Mouse (Mus musculus): ENCODE measurements at regions not wholly inside any gene's neighbourhood (a gene's known extent, or its start where the extent isn't known, plus 50 kb on each side); places are given as distances from the start of the nearest gene placed in this dataset.

DNA sequence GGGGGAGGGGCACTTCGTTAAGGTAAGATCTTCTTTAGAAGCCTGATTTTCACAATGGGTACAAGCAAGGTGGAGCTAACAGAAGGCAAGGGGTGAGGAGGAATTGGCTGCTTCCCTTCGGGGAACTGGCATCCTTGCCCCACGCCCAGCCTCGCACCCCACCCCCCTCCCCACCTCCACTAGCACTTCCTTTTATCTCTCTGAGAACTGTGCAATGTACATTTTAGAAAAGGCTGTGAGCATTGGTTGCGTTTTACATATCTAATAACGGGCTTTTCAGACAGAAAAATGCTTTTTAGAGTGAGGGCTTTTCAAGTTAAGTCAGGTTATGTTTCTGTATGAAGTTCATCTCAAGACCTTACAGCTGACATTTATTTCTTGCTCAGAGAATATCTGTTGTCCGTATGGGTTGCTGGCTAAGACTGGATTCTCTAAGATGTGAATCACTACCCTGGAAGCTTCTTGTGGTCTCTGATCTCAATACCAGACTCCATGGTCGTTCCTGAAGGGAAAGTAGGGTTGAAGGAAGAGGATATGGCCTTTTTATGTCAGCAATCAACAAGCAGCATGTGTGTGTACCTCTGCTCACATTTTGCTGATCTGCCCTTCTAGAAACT is 199.1 kb downstream of the Klf6 start:
- Histone ChIP-seq H3K9me3 (replicated peaks; ENCODE audit: insufficient read depth, low read length) (no peaks in the 10 kb centered on the region), H3K4me1 (ENCODE audit: control insufficient read depth in 1 of 2, insufficient read depth in 2 of 2, low read length in 2 of 2) (no peaks in the 10 kb centered on the region), H3K36me3 (ENCODE audit: control insufficient read depth in 1 of 2, insufficient read depth in 2 of 2, low read length in 2 of 2) (no peaks in the 10 kb centered on the region), H3K9ac (ENCODE audit: control insufficient read depth, low read depth, low read length, poor library complexity, severe bottlenecking) (no peak overlapping the region), H3K4me3 (ENCODE audit: control insufficient read depth in 1 of 2, insufficient read depth in 1 of 2, low read depth in 2 of 2, low read length in 2 of 2) (no peak overlapping the region), H3K27ac (ENCODE audit: control insufficient read depth, low read depth, low read length) (no peak overlapping the region), H3K27me3 (ENCODE audit: control insufficient read depth in 1 of 2, insufficient read depth in 2 of 2, low read length in 2 of 2) (no peaks in the 10 kb centered on the region), H3K79me2 (ENCODE audit: control insufficient read depth, insufficient read depth, low read length, poor library complexity) (no peaks in the 10 kb centered on the region)
- no peak for TF ChIP-seq TAL1 (IDR thresholded peaks at IDR 0.05; ENCODE audit: low read length)
- TF ChIP-seq E2F4 (IDR thresholded peaks at IDR 0.05; ENCODE audit: borderline replicate concordance, low read depth, low read length): no peak
- TF ChIP-seq MEF2A (IDR thresholded peaks at IDR 0.05; ENCODE audit: extremely low read depth, insufficient replicate concordance, low read depth, low read length, poor library complexity, severe bottlenecking): no peak
- no peak for TF ChIP-seq HCFC1 (IDR thresholded peaks at IDR 0.05; ENCODE audit: low read depth, low read length)
- no peak for TF ChIP-seq CHD1 (IDR thresholded peaks at IDR 0.05; ENCODE audit: low read depth, low read length)
- TF ChIP-seq SIN3A (IDR thresholded peaks at IDR 0.05; ENCODE audit: low read length): no peak
- TF ChIP-seq EP300 (IDR thresholded peaks at IDR 0.05; ENCODE audit: low read depth in 1 of 2, low read length in 2 of 2): no peak
- TF ChIP-seq GATA1 (IDR thresholded peaks at IDR 0.05; ENCODE audit: low read depth, low read length): no peak
- no peak for TF ChIP-seq ZC3H11A (IDR thresholded peaks at IDR 0.05; ENCODE audit: low read depth, low read length)
- no peak for DNase-seq (ENCODE audit: low read depth, low spot score)

DNA sequence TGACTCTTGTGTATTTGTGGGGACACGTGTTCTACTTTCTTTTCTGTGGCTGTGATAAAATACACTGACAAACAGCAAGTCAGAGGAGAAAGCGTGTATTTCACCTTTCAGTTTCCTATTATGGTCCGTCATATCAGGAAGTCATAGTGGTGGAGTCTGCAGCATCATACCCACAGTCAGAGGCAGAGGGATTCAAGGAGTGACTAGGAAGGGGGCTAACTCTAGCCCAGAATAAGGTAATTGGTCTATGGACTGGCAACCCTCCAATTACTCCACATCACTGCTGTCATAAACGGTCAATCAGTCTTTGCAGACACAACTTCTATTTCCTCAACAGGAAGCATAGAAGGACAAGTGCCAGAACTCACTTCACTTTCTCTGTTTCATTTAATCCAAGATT is 201.0 kb downstream of the Klf6 start:
- Histone ChIP-seq H3K4me1 (ENCODE audit: control insufficient read depth in 1 of 2, insufficient read depth in 2 of 2, low read length in 2 of 2) (no peaks in the 10 kb centered on the region), H3K4me3 (ENCODE audit: control insufficient read depth in 1 of 2, insufficient read depth in 1 of 2, low read depth in 2 of 2, low read length in 2 of 2) (no peak overlapping the region), H3K27ac (ENCODE audit: control insufficient read depth, low read depth, low read length) (no peak overlapping the region), H3K9ac (ENCODE audit: control insufficient read depth, low read depth, low read length, poor library complexity, severe bottlenecking) (no peak overlapping the region), H3K27me3 (ENCODE audit: control insufficient read depth in 1 of 2, insufficient read depth in 2 of 2, low read length in 2 of 2) (no peaks in the 10 kb centered on the region), H3K79me2 (ENCODE audit: control insufficient read depth, insufficient read depth, low read length, poor library complexity) (no peaks in the 10 kb centered on the region), H3K9me3 (replicated peaks; ENCODE audit: insufficient read depth, low read length) (no peaks in the 10 kb centered on the region), H3K36me3 (ENCODE audit: control insufficient read depth in 1 of 2, insufficient read depth in 2 of 2, low read length in 2 of 2) (no peaks in the 10 kb centered on the region)
- TF ChIP-seq MYC (IDR thresholded peaks at IDR 0.05; ENCODE audit: low read depth, low read length): no peak
- no peak for DNase-seq (ENCODE audit: low read depth, low spot score)

DNA sequence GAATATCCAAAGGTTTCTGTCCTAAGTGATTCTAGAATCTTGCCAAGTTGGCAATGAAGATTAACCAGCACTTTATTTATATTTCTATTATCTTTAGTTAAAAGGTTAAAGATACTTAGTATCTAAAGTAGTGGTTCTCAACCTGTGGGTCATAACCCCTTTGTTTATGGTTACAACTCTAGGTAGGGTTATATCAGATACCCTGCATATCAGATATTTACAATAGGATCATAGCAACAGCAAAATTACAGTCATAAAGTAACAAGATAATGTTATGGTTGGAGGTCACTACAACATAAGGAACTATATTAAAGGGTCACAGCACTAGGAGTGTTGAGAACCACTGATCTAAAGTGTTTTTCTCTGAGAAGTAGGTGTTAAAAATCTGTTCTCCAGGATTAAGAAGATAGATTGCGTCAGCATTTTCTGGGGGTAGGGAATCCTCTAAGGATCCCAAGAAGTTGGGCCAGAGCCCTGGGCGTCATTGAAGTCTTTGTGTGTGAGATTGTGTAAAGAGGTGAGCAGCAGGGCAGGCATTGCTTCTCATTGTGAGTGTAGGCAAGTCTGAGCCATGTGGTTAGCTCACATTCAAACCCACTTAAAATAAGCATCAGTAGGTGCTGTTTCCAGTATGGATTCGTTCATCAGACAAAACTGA is 201.6 kb downstream of the Klf6 start:
- Histone ChIP-seq H3K4me3 (ENCODE audit: control insufficient read depth in 1 of 2, insufficient read depth in 1 of 2, low read depth in 2 of 2, low read length in 2 of 2) (no peak overlapping the region), H3K79me2 (ENCODE audit: control insufficient read depth, insufficient read depth, low read length, poor library complexity) (no peaks in the 10 kb centered on the region), H3K27me3 (ENCODE audit: control insufficient read depth in 1 of 2, insufficient read depth in 2 of 2, low read length in 2 of 2) (no peaks in the 10 kb centered on the region), H3K4me1 (ENCODE audit: control insufficient read depth in 1 of 2, insufficient read depth in 2 of 2, low read length in 2 of 2) (no peaks in the 10 kb centered on the region), H3K36me3 (ENCODE audit: control insufficient read depth in 1 of 2, insufficient read depth in 2 of 2, low read length in 2 of 2) (no peaks in the 10 kb centered on the region), H3K9ac (ENCODE audit: control insufficient read depth, low read depth, low read length, poor library complexity, severe bottlenecking) (no peak overlapping the region), H3K9me3 (replicated peaks; ENCODE audit: insufficient read depth, low read length) (no peaks in the 10 kb centered on the region), H3K27ac (ENCODE audit: control insufficient read depth, low read depth, low read length) (no peak overlapping the region)
- DNase-seq (ENCODE audit: low read depth, low spot score): no peak
- TF ChIP-seq MEF2A (IDR thresholded peaks at IDR 0.05; ENCODE audit: extremely low read depth, insufficient replicate concordance, low read depth, low read length, poor library complexity, severe bottlenecking) (no peak), POLR2A (IDR thresholded peaks at IDR 0.05; ENCODE audit: control insufficient read depth in 1 of 2, insufficient read depth in 1 of 2, low read depth in 1 of 2, low read length in 2 of 2, poor library complexity in 1 of 2) (no peak), RCOR1 (IDR thresholded peaks at IDR 0.05; ENCODE audit: low read depth, low read length) (no peak), NELFE (IDR thresholded peaks at IDR 0.05; ENCODE audit: low read depth, low read length) (no peak), UBTF (IDR thresholded peaks at IDR 0.05; ENCODE audit: borderline replicate concordance, insufficient read depth, low read depth, low read length) (no peak), KAT2A (conservative IDR thresholded peaks at IDR 0.05; ENCODE audit: low read depth, low read length) (no peak), JUND (IDR thresholded peaks at IDR 0.05; ENCODE audit: low read depth, low read length) (no peak), MXI1 (IDR thresholded peaks at IDR 0.05; ENCODE audit: low read depth, low read length) (no peak), SMC3 (IDR thresholded peaks at IDR 0.05; ENCODE audit: low read depth, low read length) (no peak), GATA1 (IDR thresholded peaks at IDR 0.05; ENCODE audit: low read depth, low read length) (no peak), HCFC1 (IDR thresholded peaks at IDR 0.05; ENCODE audit: low read depth, low read length) (no peak), BHLHE40 (IDR thresholded peaks at IDR 0.05; ENCODE audit: borderline replicate concordance, low read depth, low read length) (no peak), ZMIZ1 (IDR thresholded peaks at IDR 0.05; ENCODE audit: low read depth, low read length) (no peak), POLR2AphosphoS5 (IDR thresholded peaks at IDR 0.05; ENCODE audit: borderline replicate concordance, low read depth, low read length) (no peak), TCF12 (IDR thresholded peaks at IDR 0.05; ENCODE audit: low read depth, low read length) (no peak), MAZ (IDR thresholded peaks at IDR 0.05; ENCODE audit: low read depth, low read length) (no peak), E2F4 (IDR thresholded peaks at IDR 0.05; ENCODE audit: borderline replicate concordance, low read depth, low read length) (no peak), USF1 (IDR thresholded peaks at IDR 0.05; ENCODE audit: low read depth, low read length) (no peak), TBP (IDR thresholded peaks at IDR 0.05; ENCODE audit: low read depth, low read length) (no peak)
